Comparison of ENCODE assay signal across 10 mouse cellular contexts in the genomic region with DNA sequence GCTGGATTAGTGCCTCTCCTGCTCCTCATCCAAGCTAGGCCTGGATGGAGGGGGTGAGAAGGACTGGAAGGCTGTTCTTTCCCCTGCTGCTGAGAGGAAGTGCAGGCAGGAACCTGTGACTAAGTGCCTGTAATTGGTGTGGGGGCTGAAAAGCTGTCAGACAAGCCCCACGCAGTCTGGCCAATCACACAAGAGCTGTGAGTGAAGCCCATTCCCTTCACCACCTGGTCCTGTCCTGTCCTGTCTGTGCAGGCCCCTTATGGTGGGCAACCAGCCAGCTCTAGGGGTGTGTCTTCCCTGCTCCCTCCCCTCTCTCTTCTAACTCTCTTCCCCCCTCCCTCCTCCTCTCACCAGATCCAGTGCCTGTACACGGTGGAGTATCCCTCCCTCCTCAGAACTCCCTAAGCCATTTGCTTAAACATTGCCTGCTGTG. TPM values are rescaled to one million over a fixed set of nuclear protein-coding genes. Genes with fewer than 3 reads are reported as not detected.
DNase-seq lines count a peak whose midpoint lies in the region; ATAC-seq and TF ChIP-seq lines count a peak whose summit lies in the region.
"Had no signal": no experiment of that assay in that cellular context is flagged by ENCODE, and none has a peak within 500 bp of the region (broad histone marks: within the 10 kb centered on the region; RNA-seq: fewer than 3 reads in every experiment).

No protein-coding gene starts in this region.

- WGBS in forebrain, postnatal 0 days = 5% methylated on average over 2 of the region's 2 CpGs
- 21% methylated on average over 2 of the region's 2 CpGs for WGBS in hindbrain, postnatal 0 days
- WGBS in limb, embryonic 11.5 days = 0% methylated on average over 2 of the region's 2 CpGs
- 3% methylated on average over 2 of the region's 2 CpGs for WGBS in stomach, embryonic 14.5 days

- peaks cover 20% of the 10 kb centered on the region for H3K4me1 ChIP-seq in forebrain, postnatal 0 days (ENCODE audit: insufficient read depth)
- peaks cover 23% of the 10 kb centered on the region; the same call in 1 of the 2 replicates for H3K4me1 ChIP-seq in hindbrain, postnatal 0 days (ENCODE audit: insufficient read depth, low read length)
- peaks cover 10% of the 10 kb centered on the region for H3K4me1 ChIP-seq in limb, embryonic 11.5 days (ENCODE audit: control insufficient read depth, insufficient read depth, low read length)
- H3K4me1 ChIP-seq in stomach, embryonic 14.5 days (ENCODE audit: control insufficient read depth, insufficient read depth, low read length) = peaks cover 32% of the 10 kb centered on the region

- H3K36me3 ChIP-seq in forebrain, postnatal 0 days (ENCODE audit: insufficient read depth) = no peaks in the 10 kb centered on the region
- H3K36me3 ChIP-seq in hindbrain, postnatal 0 days (ENCODE audit: insufficient read depth, low read length) = no peaks in the 10 kb centered on the region
- no peaks in the 10 kb centered on the region for H3K36me3 ChIP-seq in limb, embryonic 11.5 days (ENCODE audit: control insufficient read depth, insufficient read depth, low read length)
- no peaks in the 10 kb centered on the region for H3K36me3 ChIP-seq in stomach, embryonic 14.5 days (ENCODE audit: control insufficient read depth, insufficient read depth, low read length)

- intact Hi-C loops in heart, postnatal 25 days (cut with DNase I) = no loop called here

- no peak for TF ChIP-seq CTCF in forebrain, postnatal 0 days (IDR thresholded peaks at IDR 0.05; ENCODE audit: low read depth)
- TF ChIP-seq CTCF in hindbrain, postnatal 0 days (IDR thresholded peaks at IDR 0.05; ENCODE audit: low read depth) = no peak

- H3K9ac ChIP-seq in forebrain, postnatal 0 days = no peak overlapping the region
- no peak overlapping the region; the same call in 1 of the 2 replicates for H3K9ac ChIP-seq in hindbrain, postnatal 0 days (replicated peaks; ENCODE audit: low read length)
- H3K9ac ChIP-seq in limb, embryonic 11.5 days (ENCODE audit: low read length) = no peak overlapping the region
- H3K9ac ChIP-seq in stomach, embryonic 14.5 days (replicated peaks; ENCODE audit: low read depth, low read length) = no peak overlapping the region

- H3K4me3 ChIP-seq in forebrain, postnatal 0 days (ENCODE audit: low read depth, low read length) = no peak overlapping the region
- no peak overlapping the region for H3K4me3 ChIP-seq in hindbrain, postnatal 0 days (ENCODE audit: low read length)
- no peak overlapping the region for H3K4me3 ChIP-seq in limb, embryonic 11.5 days (ENCODE audit: low read depth, low read length)
- no peak overlapping the region for H3K4me3 ChIP-seq in stomach, embryonic 14.5 days (ENCODE audit: low read depth, low read length)

- no peaks in the 10 kb centered on the region for H3K9me3 ChIP-seq in forebrain, postnatal 0 days (ENCODE audit: low read length)
- no peaks in the 10 kb centered on the region for H3K9me3 ChIP-seq in hindbrain, postnatal 0 days (ENCODE audit: low read length)
- H3K9me3 ChIP-seq in limb, embryonic 11.5 days (ENCODE audit: control insufficient read depth, low read length) = no peaks in the 10 kb centered on the region
- H3K9me3 ChIP-seq in stomach, embryonic 14.5 days (ENCODE audit: control insufficient read depth, low read depth, low read length) = 0 out of 2 replicates have a peak, but pooled peaks cover 3% of the 10 kb centered on the region

- H3K27me3 ChIP-seq in forebrain, postnatal 0 days (ENCODE audit: insufficient read depth, low read length) = no peaks in the 10 kb centered on the region
- no peaks in the 10 kb centered on the region for H3K27me3 ChIP-seq in hindbrain, postnatal 0 days (ENCODE audit: insufficient read depth, low read length)
- H3K27me3 ChIP-seq in limb, embryonic 11.5 days (ENCODE audit: control insufficient read depth, insufficient read depth, low read length) = no peaks in the 10 kb centered on the region
- H3K27me3 ChIP-seq in stomach, embryonic 14.5 days (ENCODE audit: control insufficient read depth, insufficient read depth, low read length) = no peaks in the 10 kb centered on the region

- peak; percentile 73 for ATAC-seq in forebrain, postnatal 0 days
- peak; percentile 72 for ATAC-seq in hindbrain, postnatal 0 days
- ATAC-seq in limb, embryonic 11.5 days (ENCODE audit: insufficient number of reproducible peaks, low FRiP score, low TSS enrichment, low read depth) = peak; percentile 89
- peak; percentile 92 for ATAC-seq in stomach, embryonic 14.5 days (ENCODE audit: insufficient number of reproducible peaks, insufficient read depth, low FRiP score, low read depth)
- no peak for ATAC-seq in inflammation-experienced regulatory T-cells, adult 6 months

- no peak overlapping the region for H3K4me2 ChIP-seq in forebrain, postnatal 0 days (ENCODE audit: low read depth)
- H3K4me2 ChIP-seq in hindbrain, postnatal 0 days (ENCODE audit: low read depth, low read length) = no peak overlapping the region
- no peak overlapping the region for H3K4me2 ChIP-seq in limb, embryonic 11.5 days (ENCODE audit: low read depth, severe bottlenecking)
- no peak overlapping the region for H3K4me2 ChIP-seq in stomach, embryonic 14.5 days (replicated peaks; ENCODE audit: low read depth, low read length)

- H3K27ac ChIP-seq in forebrain, postnatal 0 days (ENCODE audit: low read depth, low read length) = 0 out of 2 replicates have a peak overlapping the region, but pooled peaks have one; percentile 11
- H3K27ac ChIP-seq in hindbrain, postnatal 0 days = peak overlapping the region; percentile 64; the same call in 1 of the 2 replicates
- peak overlapping the region; percentile 38; the same call in 1 of the 2 replicates for H3K27ac ChIP-seq in limb, embryonic 11.5 days (replicated peaks; ENCODE audit: low read depth, low read length)
- peak overlapping the region; percentile 92 for H3K27ac ChIP-seq in stomach, embryonic 14.5 days (ENCODE audit: low read length)

- DNase-seq in heart, adult 18-20 months = peak; percentile 47 to 48
- DNase-seq in heart, postnatal 25 days (ENCODE audit: low spot score) = no peak
- DNase-seq in adrenal gland, postnatal 14 days = peak; percentile 76
- peak; percentile 66 for DNase-seq in forebrain, postnatal 0 days
- DNase-seq in hindbrain, postnatal 0 days (ENCODE audit: low spot score) = peak; percentile 78
- DNase-seq in limb, embryonic 11.5 days (ENCODE audit: low spot score) = peak; percentile 70

RNA-seq across cellular contexts. Expression of gene Sult5a1, which starts 20.5 kb away (rescaled TPM):
- 1 to 10 TPM in 1 of 2 experiments, under 1 TPM in 1; 0.82 to 1.3 TPM for total RNA-seq in heart, adult 18-20 months (2021)
- 1 to 10 TPM in 1 of 2 experiments, under 1 TPM in 1; 0.56 to 1.1 TPM for total RNA-seq in heart, postnatal 25 days (2021)
- total RNA-seq in adrenal gland, postnatal 14 days (2021) = 8.8 and 10.1 TPM in 2 replicates
- 0.71 and 5.0 TPM in 2 replicates for total RNA-seq in forebrain, postnatal 0 days (2014; rRNA removed)
- 0.89 and 0.96 TPM in 2 replicates for polyA plus RNA-seq in forebrain, postnatal 0 days (2015; fragmentation: Nextera tagmentation; extraction: Ambion mirVana)
- 2.9 and 3.7 TPM in 2 replicates for total RNA-seq in hindbrain, postnatal 0 days (2014; rRNA removed)
- polyA plus RNA-seq in hindbrain, postnatal 0 days (2015; fragmentation: Nextera tagmentation; extraction: Ambion mirVana) = 2.7 and 2.9 TPM in 2 replicates
- polyA plus RNA-seq in limb, embryonic 11.5 days (2014; fragmentation: Nextera tagmentation; extraction: Ambion mirVana) = 6.8 and 8.5 TPM in 2 replicates
- 20.4 and 23.9 TPM in 2 replicates for polyA plus RNA-seq in stomach, embryonic 14.5 days (2014; fragmentation: Nextera tagmentation; extraction: Ambion mirVana)
- polyA plus RNA-seq in inflammation-experienced regulatory T-cells, adult 6 months (2017; shearing (Covaris generic)) = under 1 TPM in 1 of 3 experiments, not detected in 2; 0.20 TPM
- total RNA-seq: hematopoietic stem cell, adult 5-6 weeks had no signal

RNA-seq across cellular contexts. Expression of gene Cpne7, which starts 20.5 kb away (rescaled TPM):
- total RNA-seq in heart, adult 18-20 months (2021) = 1 to 10 TPM in 1 of 2 experiments, under 1 TPM in 1; 0.62 to 1.1 TPM
- total RNA-seq in heart, postnatal 25 days (2021) = under 1 TPM; 0.36 to 0.39 TPM
- total RNA-seq in adrenal gland, postnatal 14 days (2021) = 6.0 and 7.0 TPM in 2 replicates
- 30.2 and 32.6 TPM in 2 replicates for total RNA-seq in forebrain, postnatal 0 days (2014; rRNA removed)
- 13.5 and 25.0 TPM in 2 replicates for polyA plus RNA-seq in forebrain, postnatal 0 days (2015; fragmentation: Nextera tagmentation; extraction: Ambion mirVana)
- 16.5 and 21.2 TPM in 2 replicates for total RNA-seq in hindbrain, postnatal 0 days (2014; rRNA removed)
- 11.9 and 13.4 TPM in 2 replicates for polyA plus RNA-seq in hindbrain, postnatal 0 days (2015; fragmentation: Nextera tagmentation; extraction: Ambion mirVana)
- 0.57 and 0.82 TPM in 2 replicates for polyA plus RNA-seq in limb, embryonic 11.5 days (2014; fragmentation: Nextera tagmentation; extraction: Ambion mirVana)
- polyA plus RNA-seq in stomach, embryonic 14.5 days (2014; fragmentation: Nextera tagmentation; extraction: Ambion mirVana) = 0.56 and 1.2 TPM in 2 replicates
- polyA plus RNA-seq in inflammation-experienced regulatory T-cells, adult 6 months (2017; shearing (Covaris generic)) = 10 to 100 TPM in 1 of 3 experiments, 1 to 10 TPM in 2; 1.2 to 13.6 (median 6.6) TPM

RNA-seq across cellular contexts. Expression of gene Rpl13, which starts 35.5 kb away (rescaled TPM):
- 100 to 1,000 TPM; 462 to 489 TPM for total RNA-seq in heart, adult 18-20 months (2021)
- total RNA-seq in heart, postnatal 25 days (2021) = 100 to 1,000 TPM; 426 to 434 TPM
- 587 and 646 TPM in 2 replicates for total RNA-seq in adrenal gland, postnatal 14 days (2021)
- total RNA-seq in forebrain, postnatal 0 days (2014; rRNA removed) = 2,315 and 2,714 TPM in 2 replicates
- polyA plus RNA-seq in forebrain, postnatal 0 days (2015; fragmentation: Nextera tagmentation; extraction: Ambion mirVana) = 944 and 1,242 TPM in 2 replicates
- total RNA-seq in hindbrain, postnatal 0 days (2014; rRNA removed) = 2,723 and 2,758 TPM in 2 replicates
- 808 and 861 TPM in 2 replicates for polyA plus RNA-seq in hindbrain, postnatal 0 days (2015; fragmentation: Nextera tagmentation; extraction: Ambion mirVana)
- polyA plus RNA-seq in limb, embryonic 11.5 days (2014; fragmentation: Nextera tagmentation; extraction: Ambion mirVana) = 1,566 and 1,655 TPM in 2 replicates
- polyA plus RNA-seq in stomach, embryonic 14.5 days (2014; fragmentation: Nextera tagmentation; extraction: Ambion mirVana) = 1,772 and 1,775 TPM in 2 replicates
- polyA plus RNA-seq in inflammation-experienced regulatory T-cells, adult 6 months (2017; shearing (Covaris generic)) = 1,000 to 10,000 TPM; 1,514 to 2,679 (median 2,672) TPM

RNA-seq across cellular contexts. Expression of gene Dpep1, which starts 48.4 kb away (rescaled TPM):
- 10 to 100 TPM; 28.2 to 38.9 TPM for total RNA-seq in heart, adult 18-20 months (2021)
- total RNA-seq in heart, postnatal 25 days (2021) = 10 to 100 TPM; 29.6 to 30.7 TPM
- total RNA-seq in adrenal gland, postnatal 14 days (2021) = 33.6 and 54.6 TPM in 2 replicates
- 0.15 and 0.57 TPM in 2 replicates for total RNA-seq in forebrain, postnatal 0 days (2014; rRNA removed)
- polyA plus RNA-seq in forebrain, postnatal 0 days (2015; fragmentation: Nextera tagmentation; extraction: Ambion mirVana) = 0.23 and 0.46 TPM in 2 replicates
- total RNA-seq in hindbrain, postnatal 0 days (2014; rRNA removed) = 1.2 and 1.8 TPM in 2 replicates
- 0.84 and 1.0 TPM in 2 replicates for polyA plus RNA-seq in hindbrain, postnatal 0 days (2015; fragmentation: Nextera tagmentation; extraction: Ambion mirVana)
- 2.9 and 3.1 TPM in 2 replicates for polyA plus RNA-seq in limb, embryonic 11.5 days (2014; fragmentation: Nextera tagmentation; extraction: Ambion mirVana)
- 1.1 and 1.7 TPM in 2 replicates for polyA plus RNA-seq in stomach, embryonic 14.5 days (2014; fragmentation: Nextera tagmentation; extraction: Ambion mirVana)
- polyA plus RNA-seq in inflammation-experienced regulatory T-cells, adult 6 months (2017; shearing (Covaris generic)) = not detected
- total RNA-seq: ES-E14; hematopoietic stem cell, adult 5-6 weeks had no signal

Comparison
In these comparisons a context has a peak if more than half of its experiments do, and no peak if none do; other contexts are left out.
1. H3K27ac ChIP-seq: peak in every context shown above with its lines; median percentile 92 in stomach, embryonic 14.5 days; 64 in hindbrain, postnatal 0 days; 38 in limb, embryonic 11.5 days; 11 in forebrain, postnatal 0 days.